Mouse (Mus musculus): ENCODE measurements at regions not wholly inside any gene's neighbourhood (a gene's known extent, or its start where the extent isn't known, plus 50 kb on each side); places are given as distances from the start of the nearest gene placed in this dataset.

GRCm38 (mm10) chr12:31184217-31184975 is 56.2 kb upstream of the Gm6993 start:
- H3K27ac ChIP-seq: peak overlapping the region; percentile 75
- no peaks in the 10 kb centered on the region for H3K27me3 ChIP-seq (replicated peaks)
- WGBS: 32% methylated on average over 11 of the region's 11 CpGs
- H3K4me3 ChIP-seq (replicated peaks): no peak overlapping the region
- ATAC-seq: peak; percentile 47
- H3K36me3 ChIP-seq: no peaks in the 10 kb centered on the region
- H3K9me3 ChIP-seq: no peaks in the 10 kb centered on the region
- H3K9ac ChIP-seq: no peak overlapping the region
- H3K4me1 ChIP-seq (replicated peaks): peaks cover 24% of the 10 kb centered on the region
- no peak overlapping the region for H3K4me2 ChIP-seq (replicated peaks)

GRCm38 (mm10) chr12:31185177-31185932 is 55.2 kb upstream of the Gm6993 start:
- peaks cover 24% of the 10 kb centered on the region for H3K4me1 ChIP-seq (replicated peaks)
- no peaks in the 10 kb centered on the region for H3K36me3 ChIP-seq
- H3K27me3 ChIP-seq (replicated peaks): no peaks in the 10 kb centered on the region
- no peak overlapping the region for H3K4me2 ChIP-seq (replicated peaks)
- WGBS: 31% methylated on average over 9 of the region's 9 CpGs
- peak overlapping the region; percentile 75 for H3K27ac ChIP-seq
- H3K9me3 ChIP-seq: no peaks in the 10 kb centered on the region
- H3K9ac ChIP-seq: no peak overlapping the region
- ATAC-seq: peak; percentile 56
- H3K4me3 ChIP-seq (replicated peaks): no peak overlapping the region

- H3K4me3 ChIP-seq (replicated peaks): no peak overlapping the region
- H3K27ac ChIP-seq: peak overlapping the region; percentile 32; the same call in 1 of the 2 replicates
- H3K9ac ChIP-seq: no peak overlapping the region
- H3K4me2 ChIP-seq (replicated peaks): no peak overlapping the region
- H3K27me3 ChIP-seq (replicated peaks): no peaks in the 10 kb centered on the region
- peaks cover 24% of the 10 kb centered on the region for H3K4me1 ChIP-seq (replicated peaks)
- no peaks in the 10 kb centered on the region for H3K9me3 ChIP-seq
- H3K36me3 ChIP-seq: no peaks in the 10 kb centered on the region
- no peak for ATAC-seq
- 59% methylated on average over 8 of the region's 8 CpGs for WGBS
Observed at GRCm38 (mm10) chr12:31185933-31186845, 54.4 kb upstream of the Gm6993 start.

- 72% methylated on average over 2 of the region's 2 CpGs for WGBS
- H3K27ac ChIP-seq: no peak overlapping the region
Observed at GRCm38 (mm10) chr12:31188011-31188576, 52.5 kb upstream of the Gm6993 start.

GRCm38 (mm10) chr12:31190265-31190664 is 50.3 kb upstream of the Gm6993 start:
- Histone ChIP-seq H3K27ac (no peak overlapping the region), H3K9ac (no peak overlapping the region), H3K36me3 (no peaks in the 10 kb centered on the region), H3K4me1 (replicated peaks) (peaks cover 13% of the 10 kb centered on the region), H3K4me3 (replicated peaks) (no peak overlapping the region), H3K9me3 (no peaks in the 10 kb centered on the region), H3K27me3 (replicated peaks) (no peaks in the 10 kb centered on the region), H3K4me2 (replicated peaks) (no peak overlapping the region)
- ATAC-seq: no peak
- 84% methylated on average over 4 of the region's 4 CpGs for WGBS

More at GRCm38 (mm10) chr12:31188011-31188576, 52.5 kb upstream of the Gm6993 start:
- H3K4me3 ChIP-seq (replicated peaks): no peak overlapping the region
- no peak for ATAC-seq
- H3K36me3 ChIP-seq: no peaks in the 10 kb centered on the region
- peaks cover 30% of the 10 kb centered on the region for H3K4me1 ChIP-seq (replicated peaks)
- H3K4me2 ChIP-seq (replicated peaks): no peak overlapping the region
- H3K9me3 ChIP-seq: no peaks in the 10 kb centered on the region
- no peaks in the 10 kb centered on the region for H3K27me3 ChIP-seq (replicated peaks)
- no peak overlapping the region for H3K9ac ChIP-seq
